Mouse (Mus musculus): ENCODE results near the gene Dnm3. TPM values are rescaled to one million over a fixed set of nuclear protein-coding genes. Genes with fewer than 3 reads are reported as not detected.

Gene Dnm3
- polyA plus RNA-seq, 1 experiment from 2014 or later = 1.5 TPM

DNA sequence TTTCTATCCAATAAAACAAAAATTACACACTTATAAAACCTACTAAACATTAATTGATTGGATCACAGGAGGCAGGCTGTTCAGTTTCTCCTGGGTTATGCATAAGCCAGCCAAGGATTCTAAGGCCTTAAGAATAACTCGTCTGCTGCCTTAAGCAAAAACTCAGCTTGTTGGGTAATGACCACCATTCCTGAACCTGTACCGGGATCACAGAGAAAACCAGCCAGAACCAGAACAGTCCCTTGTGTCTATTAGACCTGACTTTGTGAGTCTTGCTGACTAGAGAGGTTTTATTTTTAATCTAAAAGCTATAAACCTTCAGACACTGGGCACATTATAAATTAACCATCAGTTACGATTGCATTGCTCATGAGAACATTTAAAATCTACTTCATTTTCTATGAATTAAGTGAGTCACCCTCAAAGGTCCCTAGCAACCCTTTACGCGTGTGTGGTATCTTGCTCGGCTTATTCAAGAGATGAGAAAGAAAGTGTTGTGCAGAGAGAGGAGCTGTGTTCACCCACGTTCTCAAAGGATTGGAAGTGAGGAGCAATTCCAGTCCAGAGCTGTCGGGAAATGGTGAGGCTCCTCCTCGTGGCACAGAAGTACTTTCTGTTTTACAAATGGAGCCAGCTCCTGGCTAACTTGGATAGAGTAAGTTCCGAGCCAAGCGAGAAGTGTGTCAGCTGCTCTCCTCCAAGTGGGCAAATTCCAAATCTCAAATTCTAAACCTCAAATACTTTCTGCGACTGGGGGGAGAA, 178.1 kb downstream of the Dnm3 start:
- Histone ChIP-seq H3K9me3 (replicated peaks; ENCODE audit: control insufficient read depth, low read length) (no peaks in the 10 kb centered on the region), H3K4me2 (no peak overlapping the region), H3K36me3 (ENCODE audit: control insufficient read depth, insufficient read depth, low read length) (no peaks in the 10 kb centered on the region), H3K27me3 (ENCODE audit: control insufficient read depth, insufficient read depth, low read length) (no peaks in the 10 kb centered on the region), H3K27ac (ENCODE audit: low read depth, low read length) (no peak overlapping the region), H3K4me1 (ENCODE audit: control insufficient read depth, insufficient read depth, low read length) (no peaks in the 10 kb centered on the region), H3K4me3 (ENCODE audit: low read depth, low read length) (no peak overlapping the region), H3K9ac (ENCODE audit: low read depth, low read length) (no peak overlapping the region)
- 78% methylated on average over 12 of the region's 12 CpGs for WGBS (ENCODE audit: insufficient replicate concordance)
- ATAC-seq (replicated peaks; ENCODE audit: insufficient number of reproducible peaks, low FRiP score, low TSS enrichment) = no peak

DNA sequence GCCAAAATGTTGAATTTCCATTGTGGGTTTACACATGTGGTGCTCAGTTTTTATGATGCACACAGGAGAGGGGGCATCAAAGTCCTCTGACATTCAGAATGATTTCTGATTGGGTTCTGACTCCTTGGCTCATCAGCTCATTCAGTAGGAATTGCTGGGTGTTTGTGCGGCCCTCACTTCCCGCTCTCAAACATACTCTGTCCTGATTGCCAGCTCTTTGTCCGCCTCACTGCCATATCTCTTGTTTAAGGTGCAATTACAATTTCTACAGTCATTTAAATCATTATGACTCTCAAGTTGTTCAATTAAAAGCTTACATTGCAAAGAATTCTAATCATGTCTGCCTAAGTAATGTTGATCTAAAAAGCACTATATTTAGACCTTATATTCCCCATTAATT, 179.3 kb downstream of the Dnm3 start:
- no peaks in the 10 kb centered on the region for H3K9me3 ChIP-seq (replicated peaks; ENCODE audit: control insufficient read depth, low read length)
- H3K4me3 ChIP-seq (ENCODE audit: low read depth, low read length) = no peak overlapping the region
- no peaks in the 10 kb centered on the region for H3K36me3 ChIP-seq (ENCODE audit: control insufficient read depth, insufficient read depth, low read length)
- H3K27ac ChIP-seq (ENCODE audit: low read depth, low read length) = no peak overlapping the region
- no peak for ATAC-seq (replicated peaks; ENCODE audit: insufficient number of reproducible peaks, low FRiP score, low TSS enrichment)
- H3K4me1 ChIP-seq (ENCODE audit: control insufficient read depth, insufficient read depth, low read length) = no peaks in the 10 kb centered on the region
- no peaks in the 10 kb centered on the region for H3K27me3 ChIP-seq (ENCODE audit: control insufficient read depth, insufficient read depth, low read length)
- H3K9ac ChIP-seq (ENCODE audit: low read depth, low read length) = no peak overlapping the region
- 82% methylated on average over 3 of the region's 3 CpGs for WGBS (ENCODE audit: insufficient replicate concordance)
- no peak overlapping the region for H3K4me2 ChIP-seq

- Histone ChIP-seq H3K36me3 (ENCODE audit: control insufficient read depth, insufficient read depth, low read length) (no peaks in the 10 kb centered on the region), H3K9ac (ENCODE audit: low read depth, low read length) (no peak overlapping the region), H3K9me3 (replicated peaks; ENCODE audit: control insufficient read depth, low read length) (no peaks in the 10 kb centered on the region), H3K4me3 (ENCODE audit: low read depth, low read length) (no peak overlapping the region), H3K4me2 (no peak overlapping the region), H3K27ac (ENCODE audit: low read depth, low read length) (no peak overlapping the region), H3K27me3 (ENCODE audit: control insufficient read depth, insufficient read depth, low read length) (no peaks in the 10 kb centered on the region), H3K4me1 (ENCODE audit: control insufficient read depth, insufficient read depth, low read length) (no peaks in the 10 kb centered on the region)
- no peak for ATAC-seq (replicated peaks; ENCODE audit: insufficient number of reproducible peaks, low FRiP score, low TSS enrichment)
- 75% methylated on average over 5 of the region's 5 CpGs for WGBS (ENCODE audit: insufficient replicate concordance)
These were observed 182.4 kb downstream of the Dnm3 start for GRCm38 (mm10) chr1:162295443-162295842.

GRCm38 (mm10) chr1:162294572-162294910, 183.3 kb downstream of the Dnm3 start:
- no peak overlapping the region for H3K4me2 ChIP-seq
- H3K4me3 ChIP-seq (ENCODE audit: low read depth, low read length) = no peak overlapping the region
- no peaks in the 10 kb centered on the region for H3K9me3 ChIP-seq (replicated peaks; ENCODE audit: control insufficient read depth, low read length)
- H3K27ac ChIP-seq (ENCODE audit: low read depth, low read length) = no peak overlapping the region
- no peaks in the 10 kb centered on the region for H3K36me3 ChIP-seq (ENCODE audit: control insufficient read depth, insufficient read depth, low read length)
- ATAC-seq (replicated peaks; ENCODE audit: insufficient number of reproducible peaks, low FRiP score, low TSS enrichment) = no peak
- WGBS (ENCODE audit: insufficient replicate concordance) = 80% methylated on average over 4 of the region's 4 CpGs
- H3K9ac ChIP-seq (ENCODE audit: low read depth, low read length) = no peak overlapping the region
- no peaks in the 10 kb centered on the region for H3K27me3 ChIP-seq (ENCODE audit: control insufficient read depth, insufficient read depth, low read length)
- no peaks in the 10 kb centered on the region for H3K4me1 ChIP-seq (ENCODE audit: control insufficient read depth, insufficient read depth, low read length)

- H3K27ac ChIP-seq (ENCODE audit: low read depth, low read length) = no peak overlapping the region
These were observed 183.9 kb downstream of the Dnm3 start for GRCm38 (mm10) chr1:162293732-162294571.

GRCm38 (mm10) chr1:162286910-162287309, 190.9 kb downstream of the Dnm3 start:
- WGBS (ENCODE audit: insufficient replicate concordance) = 53% methylated on average over 6 of the region's 6 CpGs
- Histone ChIP-seq H3K36me3 (ENCODE audit: control insufficient read depth, insufficient read depth, low read length) (no peaks in the 10 kb centered on the region), H3K27ac (ENCODE audit: low read depth, low read length) (no peak overlapping the region), H3K4me2 (no peak overlapping the region), H3K4me1 (ENCODE audit: control insufficient read depth, insufficient read depth, low read length) (peaks cover 2% of the 10 kb centered on the region; the same call in 1 of the 2 replicates), H3K9ac (ENCODE audit: low read depth, low read length) (no peak overlapping the region), H3K4me3 (ENCODE audit: low read depth, low read length) (no peak overlapping the region), H3K9me3 (replicated peaks; ENCODE audit: control insufficient read depth, low read length) (no peaks in the 10 kb centered on the region), H3K27me3 (ENCODE audit: control insufficient read depth, insufficient read depth, low read length) (no peaks in the 10 kb centered on the region)
- ATAC-seq (replicated peaks; ENCODE audit: insufficient number of reproducible peaks, low FRiP score, low TSS enrichment) = no peak

More at GRCm38 (mm10) chr1:162293732-162294571, 183.9 kb downstream of the Dnm3 start:
- no peak overlapping the region for H3K4me3 ChIP-seq (ENCODE audit: low read depth, low read length)
- H3K4me1 ChIP-seq (ENCODE audit: control insufficient read depth, insufficient read depth, low read length) = no peaks in the 10 kb centered on the region
- no peaks in the 10 kb centered on the region for H3K9me3 ChIP-seq (replicated peaks; ENCODE audit: control insufficient read depth, low read length)
- no peak for ATAC-seq (replicated peaks; ENCODE audit: insufficient number of reproducible peaks, low FRiP score, low TSS enrichment)
- no peak overlapping the region for H3K4me2 ChIP-seq
- H3K36me3 ChIP-seq (ENCODE audit: control insufficient read depth, insufficient read depth, low read length) = no peaks in the 10 kb centered on the region
- 74% methylated on average over 4 of the region's 4 CpGs for WGBS (ENCODE audit: insufficient replicate concordance)
- no peaks in the 10 kb centered on the region for H3K27me3 ChIP-seq (ENCODE audit: control insufficient read depth, insufficient read depth, low read length)
- H3K9ac ChIP-seq (ENCODE audit: low read depth, low read length) = no peak overlapping the region

DNA sequence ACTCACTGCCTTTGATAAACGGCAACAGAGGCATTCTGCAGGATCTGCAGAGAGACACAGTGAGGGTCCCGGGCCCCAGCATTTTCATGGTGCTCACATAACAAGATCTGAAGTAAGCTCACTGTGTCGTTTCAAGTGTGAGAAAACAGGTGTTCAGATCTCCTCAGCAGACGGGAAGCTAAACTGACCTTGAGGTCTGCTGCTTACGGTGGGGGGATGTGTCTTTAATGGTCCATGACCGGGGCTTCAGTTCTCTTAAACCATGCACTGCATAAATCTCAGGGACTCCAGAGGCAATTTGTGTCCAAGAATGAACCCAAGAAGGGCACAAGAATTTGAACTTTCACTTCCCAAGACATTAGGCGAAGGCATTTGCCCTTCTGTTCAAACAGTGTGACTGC, 195.9 kb downstream of the Dnm3 start:
- Histone ChIP-seq H3K4me3 (ENCODE audit: low read depth, low read length) (no peak overlapping the region), H3K27me3 (ENCODE audit: control insufficient read depth, insufficient read depth, low read length) (no peaks in the 10 kb centered on the region), H3K4me2 (no peak overlapping the region), H3K27ac (ENCODE audit: low read depth, low read length) (no peak overlapping the region), H3K36me3 (ENCODE audit: control insufficient read depth, insufficient read depth, low read length) (no peaks in the 10 kb centered on the region), H3K4me1 (ENCODE audit: control insufficient read depth, insufficient read depth, low read length) (peaks cover 3% of the 10 kb centered on the region; the same call in 1 of the 2 replicates), H3K9me3 (replicated peaks; ENCODE audit: control insufficient read depth, low read length) (no peaks in the 10 kb centered on the region), H3K9ac (ENCODE audit: low read depth, low read length) (no peak overlapping the region)
- no peak for ATAC-seq (replicated peaks; ENCODE audit: insufficient number of reproducible peaks, low FRiP score, low TSS enrichment)
- 41% methylated on average over 7 of the region's 7 CpGs for WGBS (ENCODE audit: insufficient replicate concordance)

- H3K4me2 ChIP-seq = no peak overlapping the region
- WGBS (ENCODE audit: insufficient replicate concordance) = 89% methylated on average over 4 of the region's 4 CpGs
These were observed 197.8 kb downstream of the Dnm3 start for GRCm38 (mm10) chr1:162280052-162280451.

More at GRCm38 (mm10) chr1:162280052-162280451, 197.8 kb downstream of the Dnm3 start:
- Histone ChIP-seq H3K9me3 (replicated peaks; ENCODE audit: control insufficient read depth, low read length) (no peaks in the 10 kb centered on the region), H3K4me1 (ENCODE audit: control insufficient read depth, insufficient read depth, low read length) (peaks cover 3% of the 10 kb centered on the region; the same call in 1 of the 2 replicates), H3K27ac (ENCODE audit: low read depth, low read length) (no peak overlapping the region), H3K4me3 (ENCODE audit: low read depth, low read length) (no peak overlapping the region), H3K27me3 (ENCODE audit: control insufficient read depth, insufficient read depth, low read length) (no peaks in the 10 kb centered on the region), H3K36me3 (ENCODE audit: control insufficient read depth, insufficient read depth, low read length) (no peaks in the 10 kb centered on the region), H3K9ac (ENCODE audit: low read depth, low read length) (no peak overlapping the region)
- no peak for ATAC-seq (replicated peaks; ENCODE audit: insufficient number of reproducible peaks, low FRiP score, low TSS enrichment)

Measured in heart, embryonic 11.5 days (tissue).